Mouse (Mus musculus) thymus, adult 2 months (tissue): ENCODE measurements around the gene Uba52.

Experiments
- CTCF ChIP-seq: fragments of 200-500 bp; IDR thresholded peaks from 2 replicates; pipeline ENCODE4 v1.5.1; 2012; ENCODE audit warnings: mild to moderate bottlenecking, control low read depth, low read length, moderate library complexity, borderline replicate concordance; ENCODE audit not compliant: control insufficient read depth, poor library complexity, insufficient read depth; ENCODE audit errors: extremely low read depth
- POLR2A ChIP-seq: fragments of 200-500 bp; IDR thresholded peaks from 2 replicates; pipeline ENCODE4 v1.6.1; 2012; ENCODE audit warnings: mild to moderate bottlenecking, low read length, control low read depth, moderate library complexity; ENCODE audit not compliant: control insufficient read depth, poor library complexity, insufficient read depth; ENCODE audit errors: extremely low read depth

- TF ChIP-seq POLR2A (no peak), CTCF (no peak)
These were observed 33.6 kb upstream of the Uba52 start for GRCm38 (mm10) chr8:70544200-70544687.
